In genomic region chr2:13372256-13372824, GRCm38 (mm10) we compare ENCODE assay signal across 8 mouse cellular contexts.
DNase-seq lines count a peak whose midpoint lies in the region; ATAC-seq and TF ChIP-seq lines count a peak whose summit lies in the region.

No protein-coding gene starts in this region.

- no peak overlapping the region for H3K9ac ChIP-seq in forebrain, postnatal 0 days
- no peak overlapping the region for H3K9ac ChIP-seq in hindbrain, embryonic 14.5 days
- no peak overlapping the region for H3K9ac ChIP-seq in liver, embryonic 14.5 days (replicated peaks)

- peak; percentile 60 for ATAC-seq in forebrain, postnatal 0 days
- peak; percentile 89 for ATAC-seq in hindbrain, embryonic 14.5 days (ENCODE audit: low FRiP score)
- ATAC-seq in liver, embryonic 14.5 days (ENCODE audit: insufficient read depth): peak; percentile 74

- TF ChIP-seq POLR2A in kidney, adult 2 months (IDR thresholded peaks at IDR 0.05; ENCODE audit: low read depth, low read length): no peak
- no peak for TF ChIP-seq POLR2A in olfactory bulb, adult 2 months (IDR thresholded peaks at IDR 0.05; ENCODE audit: insufficient read depth, low read depth, low read length)

- peak; percentile 59 for DNase-seq in kidney, adult 2 months
- DNase-seq in kidney, adult 9 months: no peak
- peak; percentile 6 for DNase-seq in forebrain, postnatal 0 days
- peak; percentile 57 for DNase-seq in hindbrain, embryonic 14.5 days (ENCODE audit: low spot score)
- no peak for DNase-seq in liver, embryonic 14.5 days (ENCODE audit: low read depth in 3 of 3, low spot score in 3 of 3)
- DNase-seq in right cerebral cortex, adult 18-20 months: no peak
- DNase-seq in cerebellum, adult 11 months: no peak

- H3K9me3 ChIP-seq in forebrain, postnatal 0 days (ENCODE audit: low read length): no peaks in the 10 kb centered on the region
- H3K9me3 ChIP-seq in hindbrain, embryonic 14.5 days (ENCODE audit: control insufficient read depth, low read length): no peaks in the 10 kb centered on the region
- H3K9me3 ChIP-seq in liver, embryonic 14.5 days (ENCODE audit: control insufficient read depth, low read length): no peaks in the 10 kb centered on the region

- H3K4me3 ChIP-seq in kidney, adult 2 months (ENCODE audit: insufficient read depth, low read depth, low read length): no peak overlapping the region
- H3K4me3 ChIP-seq in forebrain, postnatal 0 days (ENCODE audit: low read depth, low read length): no peak overlapping the region
- H3K4me3 ChIP-seq in hindbrain, embryonic 14.5 days (replicated peaks; ENCODE audit: low read length): no peak overlapping the region
- H3K4me3 ChIP-seq in liver, embryonic 14.5 days (ENCODE audit: insufficient read depth in 1 of 2, low read depth in 2 of 2, low read length in 2 of 2): no peak overlapping the region
- no peak overlapping the region for H3K4me3 ChIP-seq in olfactory bulb, adult 2 months (ENCODE audit: insufficient read depth, low read depth, low read length)

- TF ChIP-seq CTCF in kidney, adult 2 months (conservative IDR thresholded peaks at IDR 0.05; ENCODE audit: insufficient read depth, insufficient read length, low read depth, low read length): no peak
- no peak for TF ChIP-seq CTCF in forebrain, postnatal 0 days (IDR thresholded peaks at IDR 0.05; ENCODE audit: low read depth)
- TF ChIP-seq CTCF in liver, embryonic 14.5 days (IDR thresholded peaks at IDR 0.05; ENCODE audit: low read depth): no peak
- no peak for TF ChIP-seq CTCF in olfactory bulb, adult 2 months (IDR thresholded peaks at IDR 0.05; ENCODE audit: insufficient read depth, low read depth, low read length)

- H3K4me1 ChIP-seq in kidney, adult 2 months (ENCODE audit: control insufficient read depth, insufficient read depth, low read length): no peaks in the 10 kb centered on the region
- H3K4me1 ChIP-seq in forebrain, postnatal 0 days (ENCODE audit: insufficient read depth): no peaks in the 10 kb centered on the region
- peaks cover 19% of the 10 kb centered on the region for H3K4me1 ChIP-seq in hindbrain, embryonic 14.5 days (replicated peaks; ENCODE audit: control insufficient read depth, insufficient read depth, low read length)
- peaks cover 0 to 15% of the 10 kb centered on the region in 2 experiments; a peak in 2 of 4 replicates for H3K4me1 ChIP-seq in liver, embryonic 14.5 days (replicated peaks; ENCODE audit: control insufficient read depth in 2 of 2, insufficient read depth in 2 of 2, low read length in 1 of 2)
- H3K4me1 ChIP-seq in olfactory bulb, adult 2 months (ENCODE audit: control insufficient read depth, insufficient read depth, low read length): peaks cover 6% of the 10 kb centered on the region; the same call in 1 of the 2 replicates

- peak overlapping the region; percentile 52; the same call in 1 of the 2 replicates for H3K27ac ChIP-seq in kidney, adult 2 months (ENCODE audit: insufficient read depth, low read depth, low read length)
- H3K27ac ChIP-seq in forebrain, postnatal 0 days (ENCODE audit: low read depth, low read length): no peak overlapping the region
- peak overlapping the region; percentile 81 for H3K27ac ChIP-seq in hindbrain, embryonic 14.5 days
- H3K27ac ChIP-seq in liver, embryonic 14.5 days: no peak overlapping the region; the same call in 1 of the 2 replicates
- peak overlapping the region; percentile 26; the same call in 1 of the 2 replicates for H3K27ac ChIP-seq in olfactory bulb, adult 2 months (ENCODE audit: insufficient read depth, low read depth, low read length)

- H3K27me3 ChIP-seq in kidney, adult 2 months (replicated peaks; ENCODE audit: control insufficient read depth, insufficient read depth, low read length): 0 out of 2 replicates have a peak, but pooled peaks cover 1% of the 10 kb centered on the region
- H3K27me3 ChIP-seq in forebrain, postnatal 0 days (ENCODE audit: insufficient read depth, low read length): no peaks in the 10 kb centered on the region
- no peaks in the 10 kb centered on the region for H3K27me3 ChIP-seq in hindbrain, embryonic 14.5 days (ENCODE audit: control insufficient read depth, insufficient read depth, low read length)
- H3K27me3 ChIP-seq in liver, embryonic 14.5 days (ENCODE audit: control insufficient read depth, insufficient read depth, low read length): no peaks in the 10 kb centered on the region

- WGBS in kidney, adult 2 months: 18% methylated on average over 5 of the region's 5 CpGs
- WGBS in forebrain, postnatal 0 days: 4% methylated on average over 5 of the region's 5 CpGs
- WGBS in hindbrain, embryonic 14.5 days: 0% methylated on average over 5 of the region's 5 CpGs
- 17% methylated on average over 5 of the region's 5 CpGs for WGBS in liver, embryonic 14.5 days (ENCODE audit: insufficient replicate concordance)
- 17% methylated on average over 5 of the region's 5 CpGs for whole genome bisulfite sequencing in olfactory bulb, adult 2 months

- H3K36me3 ChIP-seq in kidney, adult 2 months (ENCODE audit: control insufficient read depth, insufficient read depth, low read length): no peaks in the 10 kb centered on the region
- H3K36me3 ChIP-seq in forebrain, postnatal 0 days (ENCODE audit: insufficient read depth): no peaks in the 10 kb centered on the region
- H3K36me3 ChIP-seq in hindbrain, embryonic 14.5 days (replicated peaks; ENCODE audit: control insufficient read depth, insufficient read depth): no peaks in the 10 kb centered on the region
- no peaks in the 10 kb centered on the region for H3K36me3 ChIP-seq in liver, embryonic 14.5 days (replicated peaks; ENCODE audit: control insufficient read depth, insufficient read depth, low read depth)

- H3K4me2 ChIP-seq in forebrain, postnatal 0 days (ENCODE audit: low read depth): no peak overlapping the region
- H3K4me2 ChIP-seq in hindbrain, embryonic 14.5 days (replicated peaks): 0 out of 2 replicates have a peak overlapping the region, but pooled peaks have one; percentile 0
- peak overlapping the region; percentile 6; the same call in 1 of the 2 replicates for H3K4me2 ChIP-seq in liver, embryonic 14.5 days (ENCODE audit: low read depth)

- TF ChIP-seq EP300 in liver, embryonic 14.5 days (IDR thresholded peaks at IDR 0.05; ENCODE audit: low read depth): no peak

Comparison
In these comparisons a context has a peak if more than half of its experiments do, and no peak if none do; other contexts are left out.
1. DNase-seq: peak in kidney, adult 2 months (single experiment), forebrain, postnatal 0 days (single experiment) and hindbrain, embryonic 14.5 days (single experiment); none in kidney, adult 9 months (single experiment), liver, embryonic 14.5 days (0 of 3), right cerebral cortex, adult 18-20 months (single experiment) and cerebellum, adult 11 months (single experiment).
2. H3K27ac ChIP-seq: peak in kidney, adult 2 months (single experiment), hindbrain, embryonic 14.5 days (single experiment) and olfactory bulb, adult 2 months (single experiment); none in forebrain, postnatal 0 days (single experiment) and liver, embryonic 14.5 days (single experiment).
3. Peak in every context shown above with its lines, with median percentiles within 50 percentile points of each other: ATAC-seq.